8 mouse cellular contexts compared by ENCODE assay signal in genomic region chr7:92741152-92741860, GRCm38 (mm10). TPM values are rescaled to one million over a fixed set of nuclear protein-coding genes. Genes with fewer than 3 reads are reported as not detected.
DNase-seq lines count a peak whose midpoint lies in the region; ATAC-seq and TF ChIP-seq lines count a peak whose summit lies in the region.

Rab30 (plus strand) TSS chr7:92741603.

- no peaks in the 10 kb centered on the region for H3K27me3 ChIP-seq in kidney, embryonic 14.5 days (ENCODE audit: control insufficient read depth, insufficient read depth, low read length)
- H3K27me3 ChIP-seq in limb, embryonic 15.5 days = no peaks in the 10 kb centered on the region

- H3K4me1 ChIP-seq in bone marrow macrophage, adult 2 months (ENCODE audit: control insufficient read depth, insufficient read depth, low read length) = peaks cover 16% of the 10 kb centered on the region
- H3K4me1 ChIP-seq in embryonic fibroblast, embryonic 13.5 days (ENCODE audit: control insufficient read depth, insufficient read depth, low read length) = peaks cover 13% of the 10 kb centered on the region
- H3K4me1 ChIP-seq in kidney, embryonic 14.5 days (ENCODE audit: control insufficient read depth, insufficient read depth, low read length) = peaks cover 18% of the 10 kb centered on the region; the same call in 1 of the 2 replicates
- peaks cover 27% of the 10 kb centered on the region for H3K4me1 ChIP-seq in limb, embryonic 15.5 days

- peak within 1 kb of the TSS; percentile 59 for H3K27ac ChIP-seq in bone marrow macrophage, adult 2 months (ENCODE audit: insufficient read depth, low read depth, low read length)
- peak within 1 kb of the TSS; percentile 66 for H3K27ac ChIP-seq in embryonic fibroblast, embryonic 13.5 days (ENCODE audit: insufficient read depth, low read length)
- peak within 1 kb of the TSS; percentile 89 for H3K27ac ChIP-seq in kidney, embryonic 14.5 days (ENCODE audit: low read depth, low read length)
- H3K27ac ChIP-seq in limb, embryonic 15.5 days = peak within 1 kb of the TSS; percentile 91

- peak; percentile 100 for ATAC-seq in kidney, embryonic 14.5 days (ENCODE audit: low FRiP score, low TSS enrichment)
- ATAC-seq in limb, embryonic 15.5 days (ENCODE audit: insufficient number of reproducible peaks, low FRiP score, low TSS enrichment, low read depth) = peak; percentile 100

- peak within 1 kb of the TSS; percentile 97 for H3K9ac ChIP-seq in kidney, embryonic 14.5 days (ENCODE audit: low read depth, low read length)
- H3K9ac ChIP-seq in limb, embryonic 15.5 days = peak within 1 kb of the TSS; percentile 72

- under 1% methylated on average over 38 of the region's 38 CpGs for WGBS in kidney, embryonic 14.5 days
- under 1% methylated on average over 38 of the region's 38 CpGs for WGBS in limb, embryonic 15.5 days

- no peak for TF ChIP-seq POLR2A in bone marrow macrophage, adult 2 months (IDR thresholded peaks at IDR 0.05; ENCODE audit: borderline replicate concordance, low read depth, low read length)
- peak; percentile 84 for TF ChIP-seq POLR2A in embryonic fibroblast, embryonic 13.5 days (IDR thresholded peaks at IDR 0.05; ENCODE audit: low read depth, low read length)

- H3K36me3 ChIP-seq in kidney, embryonic 14.5 days (ENCODE audit: control insufficient read depth, insufficient read depth, low read length) = peaks cover 26% of the 10 kb centered on the region
- peaks cover 12% of the 10 kb centered on the region; the same call in 1 of the 2 replicates for H3K36me3 ChIP-seq in limb, embryonic 15.5 days

- H3K4me3 ChIP-seq in bone marrow macrophage, adult 2 months (ENCODE audit: insufficient read depth, low read length) = peak within 1 kb of the TSS; percentile 84
- H3K4me3 ChIP-seq in embryonic fibroblast, embryonic 13.5 days (ENCODE audit: insufficient read depth, low read length) = peak within 1 kb of the TSS; percentile 96
- peak within 1 kb of the TSS; percentile 93 for H3K4me3 ChIP-seq in kidney, embryonic 14.5 days (ENCODE audit: low read length)
- peak within 1 kb of the TSS; percentile 60 for H3K4me3 ChIP-seq in limb, embryonic 15.5 days

- TF ChIP-seq CTCF in bone marrow macrophage, adult 2 months (IDR thresholded peaks at IDR 0.05; ENCODE audit: low read depth, low read length) = no peak
- no peak for TF ChIP-seq CTCF in embryonic fibroblast, embryonic 13.5 days (IDR thresholded peaks at IDR 0.05; ENCODE audit: borderline replicate concordance, insufficient read depth, low read length)

- H3K9me3 ChIP-seq in kidney, embryonic 14.5 days (ENCODE audit: control insufficient read depth, low read length) = no peaks in the 10 kb centered on the region
- H3K9me3 ChIP-seq in limb, embryonic 15.5 days = no peaks in the 10 kb centered on the region

- DNase-seq in A20 (ENCODE audit: low read depth, low spot score) = peak; percentile 97
- peak; percentile 98 to 99 for DNase-seq in heart, adult 9 months (ENCODE audit: low spot score in 2 of 2)
- peak; percentile 83 to 86 for DNase-seq in monocyte, adult 2 months (ENCODE audit: low read depth in 1 of 2, low spot score in 2 of 2)
- DNase-seq in spleen, postnatal 36 days (ENCODE audit: low spot score in 2 of 2) = peak; percentile 96

- H3K4me2 ChIP-seq in kidney, embryonic 14.5 days (replicated peaks; ENCODE audit: low read depth, low read length) = peak within 1 kb of the TSS; percentile 92
- peak within 1 kb of the TSS; percentile 83 for H3K4me2 ChIP-seq in limb, embryonic 15.5 days

RNA-seq across cellular contexts. Expression of gene Rab30, which starts in this region (rescaled TPM):
- polyA plus RNA-seq in bone marrow macrophage, adult 2 months (2012; ENCODE audit: insufficient read depth, insufficient read length, missing spikeins) = 0.71 TPM in 1 of 2 replicates, not detected in the other
- 38.7 and 45.6 TPM in 2 replicates for polyA plus RNA-seq in embryonic fibroblast, embryonic 13.5 days (2011; ENCODE audit: insufficient read length, low read depth, missing spikeins)
- 6.6 and 7.9 TPM in 2 replicates for polyA plus RNA-seq in kidney, embryonic 14.5 days (2014; fragmentation: Nextera tagmentation; extraction: Ambion mirVana)
- polyA plus RNA-seq in limb, embryonic 15.5 days (2015; fragmentation: Nextera tagmentation; extraction: Ambion mirVana) = 21.3 and 22.4 TPM in 2 replicates

Comparison
In these comparisons a context has a peak if more than half of its experiments do, and no peak if none do; other contexts are left out.
1. Peak in every context shown above with its lines: DNase-seq, ATAC-seq, H3K4me3 ChIP-seq and H3K27ac ChIP-seq.